Mouse (Mus musculus) heart, embryonic 13.5 days (tissue): ENCODE results near the gene Tmco3. TPM values are rescaled to one million over a fixed set of nuclear protein-coding genes. Genes with fewer than 3 reads are reported as not detected.
A peak's percentile ranks its signal among the peaks of the same experiment; 100 is the strongest.

Experiments used
- ATAC-seq: fragments of 200-750 bp; cut with Nextera tagmentation; 2 replicates; pipeline ENCODE4 v1.8.0; 2017; ENCODE audit warnings: moderate TSS enrichment; ENCODE audit not compliant: insufficient number of reproducible peaks, low FRiP score, low TSS enrichment; ENCODE audit errors: extremely low read depth
- H3K27ac ChIP-seq: fragments of 300-500 bp; sonication (generic); replicated peaks from 2 replicates; pipeline ENCODE4 v1.5.1; 2015; ENCODE audit warnings: moderate library complexity, mild to moderate bottlenecking, inconsistent platforms
- H3K27me3 ChIP-seq: fragments of 300-500 bp; sonication (generic); replicated peaks from 2 replicates; pipeline ENCODE4 v1.6.1; 2015; ENCODE audit warnings: mild to moderate bottlenecking, inconsistent platforms
- H3K36me3 ChIP-seq: fragments of 300-500 bp; sonication (generic); 2 replicates; pipeline ENCODE4 v1.6.1; 2015; ENCODE audit warnings: mild to moderate bottlenecking, inconsistent platforms
- H3K4me1 ChIP-seq: fragments of 300-500 bp; sonication (generic); 2 replicates; pipeline ENCODE4 v1.6.1; 2015; ENCODE audit warnings: inconsistent platforms
- H3K4me2 ChIP-seq: fragments of 300-500 bp; sonication (generic); 2 replicates; pipeline ENCODE4 v1.6.1; 2015; ENCODE audit warnings: inconsistent platforms, mild to moderate bottlenecking, moderate library complexity
- H3K4me3 ChIP-seq: fragments of 300-500 bp; sonication (generic); 2 replicates; pipeline ENCODE4 v1.5.1; 2015; ENCODE audit warnings: moderate library complexity, mild to moderate bottlenecking, inconsistent platforms
- H3K9ac ChIP-seq: fragments of 300-500 bp; sonication (generic); 2 replicates; pipeline ENCODE4 v1.6.1; 2015; ENCODE audit warnings: inconsistent platforms, mild to moderate bottlenecking, moderate library complexity
- H3K9me3 ChIP-seq: fragments of 300-500 bp; sonication (generic); 2 replicates; pipeline ENCODE4 v1.6.1; 2016; ENCODE audit warnings: inconsistent platforms
- WGBS: fragments of 180-500 bp; shearing (Covaris S2); methylation state at CpG from one replicate; pipeline ENCODE4 v1.1.7; 2015; ENCODE audit warnings: mixed read lengths; 5-methylcytosine and 5-hydroxymethylcytosine counted together
- polyA plus RNA-seq: library from polyadenylated mRNA; unstranded; fragments of >200 nt; fragmentation: Nextera tagmentation; extraction: Ambion mirVana; gene quantifications from 2 replicates; pipeline ENCODE4 v1.2.1, GENCODE M21; 2015

Tmco3 gene
- polyA plus RNA-seq, 1 experiment from 2014 or later, result 32.2 TPM

DNA sequence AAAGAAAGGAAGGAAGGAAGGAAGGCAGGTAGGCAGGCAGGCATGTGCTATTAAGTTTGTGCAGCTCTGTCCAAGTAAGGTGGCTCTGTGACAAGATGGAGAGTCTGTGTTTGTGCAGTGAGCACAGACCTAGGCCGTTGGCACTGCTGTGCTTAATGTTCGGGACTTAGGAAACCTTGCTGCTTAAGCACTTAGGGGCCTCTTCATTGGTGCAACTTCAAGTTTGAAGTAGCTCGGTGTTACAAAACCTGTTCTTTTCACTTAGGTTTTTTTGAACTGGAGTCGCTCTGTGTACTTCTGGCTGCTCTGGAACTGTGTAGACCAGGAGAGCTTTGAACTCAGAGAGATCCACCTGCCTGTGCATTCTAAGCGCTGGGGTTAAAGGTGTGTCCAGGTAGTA lies 15.2 kb upstream of the Tmco3 start:
- H3K9ac ChIP-seq, result no peak overlapping the region
- H3K9me3 ChIP-seq, result no peaks in the 10 kb centered on the region
- no peaks in the 10 kb centered on the region for H3K4me1 ChIP-seq
- no peaks in the 10 kb centered on the region for H3K27me3 ChIP-seq
- ATAC-seq, result no peak
- no peak overlapping the region for H3K4me3 ChIP-seq
- 80% methylated on average over 5 of the region's 5 CpGs for WGBS
- H3K27ac ChIP-seq, result no peak overlapping the region
- H3K36me3 ChIP-seq, result peaks cover 69% of the 10 kb centered on the region
- no peak overlapping the region for H3K4me2 ChIP-seq

DNA sequence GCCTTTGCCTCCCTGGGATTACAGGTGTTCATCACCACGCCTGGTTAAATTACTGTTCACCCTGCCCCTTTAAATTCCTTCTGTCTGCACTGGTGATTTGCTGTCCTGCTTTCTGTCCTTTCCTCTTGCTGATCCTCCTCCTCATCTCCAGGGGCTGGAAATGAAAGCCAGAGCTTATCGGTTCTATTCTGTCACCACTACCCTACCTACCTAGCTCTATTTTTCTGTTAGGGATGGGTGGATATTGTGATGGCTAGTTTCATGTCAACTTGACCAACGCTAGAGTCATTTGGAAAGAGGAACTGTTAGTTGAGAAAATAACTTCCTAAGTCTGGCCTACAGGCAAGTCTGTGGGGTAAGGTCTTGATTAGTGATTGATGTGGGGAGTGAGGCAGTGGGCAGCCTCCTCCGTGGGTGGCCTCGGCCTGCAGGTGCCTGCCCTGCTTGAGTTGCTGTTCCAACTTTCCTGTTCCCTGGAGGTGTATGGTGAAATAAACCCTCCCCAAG lies 11.0 kb upstream of the Tmco3 start:
- H3K9ac ChIP-seq, result no peak overlapping the region
- peaks cover 1% of the 10 kb centered on the region for H3K4me1 ChIP-seq
- H3K4me2 ChIP-seq, result no peak overlapping the region
- 84% methylated on average over 5 of the region's 5 CpGs for WGBS
- H3K4me3 ChIP-seq, result no peak overlapping the region
- H3K36me3 ChIP-seq, result peaks cover 50% of the 10 kb centered on the region
- no peaks in the 10 kb centered on the region for H3K9me3 ChIP-seq
- no peak for ATAC-seq
- no peak overlapping the region for H3K27ac ChIP-seq
- H3K27me3 ChIP-seq, result no peaks in the 10 kb centered on the region

DNA sequence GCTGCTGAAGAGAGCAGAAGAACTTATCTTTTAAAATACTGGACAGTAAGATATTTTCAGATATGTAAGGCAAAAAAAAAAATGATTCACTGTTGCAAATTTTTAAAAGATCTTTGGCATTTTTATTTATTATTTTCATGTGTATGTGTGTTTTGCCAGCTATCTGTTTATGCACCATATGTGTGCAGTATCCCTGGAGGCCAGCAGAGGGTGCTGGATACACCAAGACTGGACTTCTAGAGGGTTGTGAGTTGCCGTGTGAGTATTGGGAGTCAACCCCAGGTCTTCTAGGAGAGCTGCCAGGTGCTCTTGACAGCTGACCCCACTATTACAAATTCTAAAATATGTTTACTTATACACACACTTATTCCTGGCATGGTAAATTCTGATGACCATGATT lies 4.8 kb upstream of the Tmco3 start:
- ATAC-seq, result no peak
- Histone ChIP-seq H3K9me3 (0 out of 2 replicates have a peak, but pooled peaks cover 3% of the 10 kb centered on the region), H3K4me3 (no peak overlapping the region), H3K9ac (no peak overlapping the region), H3K36me3 (peaks cover 15% of the 10 kb centered on the region), H3K4me2 (peak overlapping the region; percentile 20; the same call in 1 of the 2 replicates), H3K27me3 (no peaks in the 10 kb centered on the region), H3K4me1 (peaks cover 28% of the 10 kb centered on the region), H3K27ac (peak overlapping the region; percentile 75; the same call in 1 of the 2 replicates)
- 63% methylated on average over 1 of the region's 1 CpGs for WGBS

DNA sequence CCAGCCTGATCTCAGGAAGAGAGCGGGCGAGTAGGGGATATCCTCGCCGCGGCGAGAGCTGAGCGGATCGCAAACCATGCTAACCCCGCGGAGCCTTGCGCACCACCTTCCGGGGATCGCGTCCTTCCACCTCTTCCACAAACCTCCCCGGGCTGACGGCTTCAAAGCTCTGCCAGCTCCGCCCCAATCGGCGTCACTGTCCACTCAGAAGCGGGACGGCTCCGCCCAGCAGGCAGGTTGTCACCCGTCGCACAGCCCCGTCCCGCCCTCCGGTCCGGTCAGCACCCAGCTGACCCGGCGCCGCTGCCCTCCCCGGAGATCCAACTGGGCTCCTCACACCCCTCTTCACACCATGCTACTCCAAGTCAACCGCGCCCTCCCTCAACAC lies 692 bp upstream of the Tmco3 start:
- WGBS, result under 1% methylated on average over 34 of the region's 34 CpGs

GRCm38 (mm10) chr8:13288646-13289045 lies 656 bp downstream of the Tmco3 start:
- no peak for ATAC-seq
- Histone ChIP-seq H3K4me2 (peak overlapping the region; percentile 90), H3K9me3 (no peaks in the 10 kb centered on the region), H3K4me3 (peak overlapping the region; percentile 86), H3K27me3 (no peaks in the 10 kb centered on the region), H3K27ac (peak overlapping the region; percentile 99), H3K4me1 (peaks cover 25% of the 10 kb centered on the region), H3K9ac (peak overlapping the region; percentile 92), H3K36me3 (peaks cover 23% of the 10 kb centered on the region)
- 4% methylated on average over 6 of the region's 6 CpGs for WGBS

More for the DNA sequence above, 692 bp upstream of the Tmco3 start:
- Histone ChIP-seq H3K27me3 (no peaks in the 10 kb centered on the region), H3K36me3 (peaks cover 12% of the 10 kb centered on the region), H3K4me3 (peak overlapping the region; percentile 86), H3K9me3 (0 out of 2 replicates have a peak, but pooled peaks cover 3% of the 10 kb centered on the region), H3K4me2 (peak overlapping the region; percentile 90), H3K27ac (peak overlapping the region; percentile 99), H3K4me1 (peaks cover 35% of the 10 kb centered on the region), H3K9ac (peak overlapping the region; percentile 92)
- ATAC-seq, result peak; percentile 82

- WGBS, result 28% methylated on average over 9 of the region's 9 CpGs
- peaks cover 60% of the 10 kb centered on the region for H3K36me3 ChIP-seq
- H3K27ac ChIP-seq, result no peak overlapping the region
- no peaks in the 10 kb centered on the region for H3K27me3 ChIP-seq
- H3K4me1 ChIP-seq, result peaks cover 11% of the 10 kb centered on the region
- H3K4me3 ChIP-seq, result no peak overlapping the region
- H3K9me3 ChIP-seq, result no peaks in the 10 kb centered on the region
- no peak overlapping the region for H3K4me2 ChIP-seq
- no peak overlapping the region for H3K9ac ChIP-seq
- ATAC-seq, result no peak
These were observed 4.4 kb downstream of the Tmco3 start for GRCm38 (mm10) chr8:13292364-13292763.

DNA sequence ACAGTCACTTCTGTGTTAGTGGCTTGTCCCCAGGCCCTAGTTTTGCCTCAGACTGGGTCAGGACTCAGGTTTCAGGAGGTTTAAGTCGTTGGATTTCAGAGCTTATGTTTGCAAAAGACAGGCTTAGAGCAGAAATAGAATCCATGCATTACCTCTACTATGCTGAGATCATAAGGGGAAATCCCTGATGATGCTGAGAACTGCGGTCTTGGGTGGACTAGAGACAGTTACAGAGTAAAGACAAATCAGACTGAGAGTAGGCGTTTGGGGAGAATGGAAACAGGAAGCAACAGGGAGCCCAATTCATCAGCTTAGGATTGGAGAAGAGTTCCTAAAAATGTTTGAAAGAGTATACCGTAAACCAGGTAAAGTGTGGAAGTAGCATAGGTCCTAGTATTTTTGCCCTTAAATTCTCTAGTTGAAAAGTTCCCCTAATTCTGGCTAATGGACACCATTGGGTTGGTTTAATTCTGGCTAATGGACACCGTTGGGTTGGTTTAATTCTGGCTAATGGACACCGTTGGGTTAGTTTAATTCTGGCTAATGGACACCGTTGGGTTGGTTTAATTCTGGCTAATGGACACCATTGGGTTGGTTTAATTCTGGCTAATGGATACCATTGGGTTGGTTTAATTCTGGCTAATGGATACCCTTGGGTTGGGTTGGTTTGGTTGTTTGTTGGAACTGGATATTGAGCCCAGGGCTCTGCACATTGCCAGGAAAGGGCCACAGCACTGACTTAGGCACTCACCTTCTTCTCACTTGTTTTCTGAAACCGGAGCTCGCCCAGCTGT lies 5.9 kb downstream of the Tmco3 start:
- Histone ChIP-seq H3K4me1 (peaks cover 8% of the 10 kb centered on the region), H3K27ac (no peak overlapping the region), H3K36me3 (peaks cover 73% of the 10 kb centered on the region), H3K27me3 (no peaks in the 10 kb centered on the region), H3K9ac (no peak overlapping the region), H3K9me3 (no peaks in the 10 kb centered on the region), H3K4me3 (no peak overlapping the region), H3K4me2 (no peak overlapping the region)
- 85% methylated on average over 9 of the region's 9 CpGs for WGBS
- no peak for ATAC-seq

DNA sequence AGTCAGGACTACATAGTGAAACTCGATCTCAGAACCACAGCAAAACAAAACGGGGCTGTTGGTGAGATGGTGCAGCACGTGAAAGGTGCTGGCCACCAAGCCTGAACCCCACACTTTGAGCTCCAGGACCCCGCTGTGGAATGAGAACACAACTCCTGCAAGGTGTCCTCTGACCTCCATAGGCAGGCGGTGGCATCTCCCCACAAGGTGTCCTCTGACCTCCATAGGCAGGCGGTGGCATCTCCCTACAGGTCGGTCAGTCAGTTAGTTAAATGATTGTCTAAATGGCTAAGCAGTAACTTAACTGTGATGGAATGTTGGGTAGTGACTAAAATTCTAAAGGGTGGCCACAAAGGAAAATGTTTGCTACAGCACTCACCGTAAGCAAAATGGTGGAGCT lies 11.6 kb downstream of the Tmco3 start:
- Histone ChIP-seq H3K4me1 (no peaks in the 10 kb centered on the region), H3K9ac (no peak overlapping the region), H3K36me3 (peaks cover 95% of the 10 kb centered on the region), H3K27ac (no peak overlapping the region), H3K9me3 (no peaks in the 10 kb centered on the region), H3K4me2 (no peak overlapping the region), H3K27me3 (no peaks in the 10 kb centered on the region), H3K4me3 (no peak overlapping the region)
- no peak for ATAC-seq
- WGBS, result 90% methylated on average over 8 of the region's 8 CpGs

DNA sequence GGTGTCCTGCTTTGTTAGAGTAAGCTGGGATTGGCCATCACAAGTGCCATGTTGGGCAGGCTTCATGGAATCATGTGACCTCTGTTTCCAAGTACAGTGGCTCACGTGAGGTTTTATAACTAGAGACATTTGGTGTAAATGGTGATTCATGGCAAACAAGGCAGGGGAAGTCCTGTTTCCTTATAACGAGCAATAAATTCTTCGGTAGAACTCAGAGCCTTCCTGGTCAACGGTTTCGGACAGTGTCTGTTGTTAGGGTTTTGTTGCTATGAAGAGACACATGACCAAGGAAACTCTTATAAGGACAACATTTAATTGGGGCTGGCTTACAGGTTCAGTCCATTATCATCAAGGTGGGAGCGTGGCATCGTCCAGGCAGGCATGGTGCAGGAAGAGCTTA lies 13.0 kb downstream of the Tmco3 start:
- Histone ChIP-seq H3K4me3 (no peak overlapping the region), H3K36me3 (peaks cover 95% of the 10 kb centered on the region), H3K27me3 (no peaks in the 10 kb centered on the region), H3K4me1 (no peaks in the 10 kb centered on the region), H3K9me3 (peaks cover 3% of the 10 kb centered on the region; the same call in 1 of the 2 replicates), H3K27ac (no peak overlapping the region), H3K9ac (no peak overlapping the region), H3K4me2 (no peak overlapping the region)
- no peak for ATAC-seq
- 94% methylated on average over 7 of the region's 7 CpGs for WGBS

GRCm38 (mm10) chr8:13305459-13305858 lies 17.5 kb downstream of the Tmco3 start:
- Histone ChIP-seq H3K9me3 (peaks cover 3% of the 10 kb centered on the region; the same call in 1 of the 2 replicates), H3K4me3 (no peak overlapping the region), H3K36me3 (peaks cover 88% of the 10 kb centered on the region), H3K9ac (no peak overlapping the region), H3K27ac (no peak overlapping the region), H3K4me1 (no peaks in the 10 kb centered on the region), H3K4me2 (no peak overlapping the region), H3K27me3 (no peaks in the 10 kb centered on the region)
- 88% methylated on average over 6 of the region's 6 CpGs for WGBS
- ATAC-seq, result no peak

GRCm38 (mm10) chr8:13305884-13306283 lies 17.9 kb downstream of the Tmco3 start:
- WGBS, result 91% methylated on average over 4 of the region's 4 CpGs
- Histone ChIP-seq H3K4me1 (no peaks in the 10 kb centered on the region), H3K4me3 (no peak overlapping the region), H3K36me3 (peaks cover 88% of the 10 kb centered on the region), H3K27me3 (no peaks in the 10 kb centered on the region), H3K9me3 (peaks cover 3% of the 10 kb centered on the region; the same call in 1 of the 2 replicates), H3K9ac (no peak overlapping the region), H3K27ac (no peak overlapping the region), H3K4me2 (no peak overlapping the region)
- ATAC-seq, result no peak
